Mouse (Mus musculus): ENCODE data around the gene Cldnd1. TPM values are rescaled to one million over a fixed set of nuclear protein-coding genes. Genes with fewer than 3 reads are reported as not detected.

Gene Cldnd1
- polyA plus RNA-seq, 1 experiment from 2014 or later = 137 TPM

DNA sequence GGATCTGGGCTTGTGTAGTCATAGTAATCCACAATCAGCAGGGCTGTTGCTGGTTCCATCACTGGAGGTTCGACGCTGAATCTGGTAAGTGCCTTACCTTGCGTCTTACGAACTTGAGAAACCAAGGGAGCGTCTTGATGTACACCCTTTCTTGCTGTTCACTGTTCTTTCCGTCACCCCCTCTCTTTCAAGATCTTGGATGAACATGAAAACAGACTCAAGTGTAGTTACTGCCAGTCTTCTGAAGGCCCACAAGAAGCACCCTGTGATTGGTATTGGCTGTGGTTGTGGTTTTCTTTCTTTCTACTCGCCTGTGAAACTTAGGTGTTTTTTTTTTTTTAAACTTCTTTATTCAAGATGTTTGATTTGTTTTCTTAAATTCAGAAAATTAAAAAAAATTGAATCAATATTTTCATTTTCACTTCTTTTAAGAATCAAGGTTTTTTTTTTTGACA lies 9.0 kb upstream of the Cldnd1 start, which contains the start of gene Gpr15:
Gene Gpr15 (minus strand): TSS at position 405 of the 455 bp plus-strand sequence.
- ATAC-seq (ENCODE audit: low FRiP score) = no peak
- Histone ChIP-seq H3K9me3 (ENCODE audit: control insufficient read depth, low read length) (no peaks in the 10 kb centered on the region), H3K36me3 (ENCODE audit: control insufficient read depth, insufficient read depth, low read length) (no peaks in the 10 kb centered on the region), H3K9ac (ENCODE audit: low read depth, low read length) (no peak within 1 kb of the TSS), H3K4me1 (replicated peaks; ENCODE audit: control insufficient read depth, insufficient read depth, low read length) (no peaks in the 10 kb centered on the region), H3K27me3 (ENCODE audit: control insufficient read depth, insufficient read depth, low read length) (no peaks in the 10 kb centered on the region), H3K27ac (ENCODE audit: low read depth, low read length) (no peak within 1 kb of the TSS), H3K4me2 (replicated peaks; ENCODE audit: low read depth, low read length) (no peak within 1 kb of the TSS), H3K4me3 (ENCODE audit: low read depth, low read length) (no peak within 1 kb of the TSS)
- 90% methylated on average over 7 of the region's 7 CpGs for WGBS
- DNase-seq (ENCODE audit: low spot score) = no peak

DNA sequence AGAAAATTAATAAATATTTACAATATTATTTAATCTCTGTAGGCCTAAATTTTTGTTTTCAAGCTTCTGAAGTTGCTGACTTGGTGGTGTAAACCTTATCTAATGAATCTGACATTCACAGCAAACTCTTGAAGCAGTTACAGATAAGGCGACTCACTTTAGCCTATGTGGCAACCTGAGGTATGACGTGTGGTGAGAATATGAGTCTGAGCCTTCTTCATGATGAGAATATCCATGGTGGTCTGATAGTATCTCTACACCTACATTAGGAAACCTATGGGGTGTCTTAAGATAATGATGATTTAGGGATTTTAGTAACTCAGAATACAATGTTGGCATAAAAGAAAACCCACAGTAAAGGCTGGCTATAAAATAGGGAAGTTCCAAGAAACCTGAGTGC lies 5.4 kb upstream of the Cldnd1 start:
- Histone ChIP-seq H3K4me2 (replicated peaks; ENCODE audit: low read depth, low read length) (no peak overlapping the region), H3K9ac (ENCODE audit: low read depth, low read length) (no peak overlapping the region), H3K27ac (ENCODE audit: low read depth, low read length) (no peak overlapping the region), H3K27me3 (ENCODE audit: control insufficient read depth, insufficient read depth, low read length) (no peaks in the 10 kb centered on the region), H3K9me3 (ENCODE audit: control insufficient read depth, low read length) (no peaks in the 10 kb centered on the region), H3K36me3 (ENCODE audit: control insufficient read depth, insufficient read depth, low read length) (no peaks in the 10 kb centered on the region), H3K4me1 (replicated peaks; ENCODE audit: control insufficient read depth, insufficient read depth, low read length) (no peaks in the 10 kb centered on the region), H3K4me3 (ENCODE audit: low read depth, low read length) (no peak overlapping the region)
- 88% methylated on average over 2 of the region's 2 CpGs for WGBS
- no peak for ATAC-seq (ENCODE audit: low FRiP score)
- no peak for DNase-seq (ENCODE audit: low spot score)

DNA sequence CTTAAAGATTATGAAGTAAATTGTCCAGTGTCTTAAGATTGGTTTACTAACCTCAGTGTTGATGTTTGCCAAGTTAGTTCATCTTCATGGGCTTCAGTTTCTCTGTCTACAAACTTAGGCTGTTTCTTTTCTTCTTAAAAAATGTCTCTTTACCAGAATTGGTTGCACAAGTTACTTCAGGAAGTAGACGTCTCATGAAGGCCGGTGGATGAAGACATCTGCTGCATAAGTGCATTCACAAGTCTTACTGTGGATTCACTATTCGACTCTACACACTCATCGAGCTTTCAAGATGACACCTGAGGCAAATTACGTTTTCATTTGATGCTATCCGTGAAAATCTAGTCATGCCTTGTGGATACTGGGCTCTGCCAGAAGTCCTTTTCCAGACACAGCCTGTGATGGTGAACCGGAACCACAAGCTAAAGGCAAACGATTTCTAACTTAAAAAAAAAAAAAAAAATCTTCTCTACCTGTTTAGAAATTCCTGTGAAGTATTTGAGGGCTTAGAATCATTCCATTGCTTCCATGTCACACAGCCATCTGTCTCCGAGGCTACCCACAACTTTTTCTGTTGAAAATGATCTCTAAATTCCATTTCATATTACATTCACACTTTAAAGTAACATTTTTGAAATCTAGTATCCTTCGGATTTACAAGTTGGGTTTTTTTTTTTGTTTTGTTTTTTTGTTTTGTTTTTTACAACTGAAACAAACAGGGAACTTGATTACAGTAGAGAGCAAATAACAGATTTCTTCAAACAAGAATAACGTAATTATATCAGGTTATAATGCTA lies 832 bp upstream of the Cldnd1 start:
- H3K9me3 ChIP-seq (ENCODE audit: control insufficient read depth, low read length) = no peaks in the 10 kb centered on the region
- H3K4me2 ChIP-seq (replicated peaks; ENCODE audit: low read depth, low read length) = no peak overlapping the region
- WGBS = 81% methylated on average over 11 of the region's 11 CpGs
- DNase-seq (ENCODE audit: low spot score) = no peak
- H3K27me3 ChIP-seq (ENCODE audit: control insufficient read depth, insufficient read depth, low read length) = no peaks in the 10 kb centered on the region
- H3K4me1 ChIP-seq (replicated peaks; ENCODE audit: control insufficient read depth, insufficient read depth, low read length) = no peaks in the 10 kb centered on the region
- ATAC-seq (ENCODE audit: low FRiP score) = no peak
- no peak overlapping the region for H3K4me3 ChIP-seq (ENCODE audit: low read depth, low read length)
- no peak overlapping the region for H3K9ac ChIP-seq (ENCODE audit: low read depth, low read length)
- no peaks in the 10 kb centered on the region for H3K36me3 ChIP-seq (ENCODE audit: control insufficient read depth, insufficient read depth, low read length)
- no peak overlapping the region for H3K27ac ChIP-seq (ENCODE audit: low read depth, low read length)

DNA sequence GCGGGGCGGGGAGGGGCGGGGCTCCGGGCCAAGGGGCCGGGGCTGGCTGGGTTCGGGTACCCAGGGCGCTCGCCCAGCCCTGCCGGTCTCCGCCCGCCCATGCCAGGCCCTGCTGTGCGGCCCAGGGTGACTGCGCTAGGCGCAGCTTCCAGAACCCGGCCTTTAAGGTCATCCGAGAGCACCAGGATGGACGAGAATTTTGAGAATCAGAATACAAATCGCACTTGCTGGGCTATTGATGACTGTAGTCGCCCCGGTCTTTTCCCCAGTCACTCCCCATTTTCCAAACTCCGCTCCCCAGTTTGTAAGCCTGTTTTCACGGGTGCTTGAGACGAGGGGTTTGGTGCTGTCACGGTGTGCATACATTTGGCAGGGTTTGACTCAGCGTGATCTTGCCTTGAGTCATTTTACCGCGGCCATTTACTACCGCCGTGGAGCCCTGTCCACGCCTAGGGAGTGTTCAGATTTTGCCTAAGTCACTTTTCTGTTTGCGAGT lies 514 bp downstream of the Cldnd1 start:
- Histone ChIP-seq H3K4me2 (replicated peaks; ENCODE audit: low read depth, low read length) (peak overlapping the region; percentile 54), H3K27me3 (ENCODE audit: control insufficient read depth, insufficient read depth, low read length) (no peaks in the 10 kb centered on the region), H3K27ac (ENCODE audit: low read depth, low read length) (peak overlapping the region; percentile 71; the same call in 1 of the 2 replicates), H3K9ac (ENCODE audit: low read depth, low read length) (peak overlapping the region; percentile 73), H3K4me3 (ENCODE audit: low read depth, low read length) (peak overlapping the region; percentile 77), H3K4me1 (replicated peaks; ENCODE audit: control insufficient read depth, insufficient read depth, low read length) (no peaks in the 10 kb centered on the region), H3K9me3 (ENCODE audit: control insufficient read depth, low read length) (no peaks in the 10 kb centered on the region), H3K36me3 (ENCODE audit: control insufficient read depth, insufficient read depth, low read length) (no peaks in the 10 kb centered on the region)
- peak; percentile 95 for ATAC-seq (ENCODE audit: low FRiP score)
- WGBS = under 1% methylated on average over 26 of the region's 31 CpGs
- DNase-seq (ENCODE audit: low spot score) = no peak

DNA sequence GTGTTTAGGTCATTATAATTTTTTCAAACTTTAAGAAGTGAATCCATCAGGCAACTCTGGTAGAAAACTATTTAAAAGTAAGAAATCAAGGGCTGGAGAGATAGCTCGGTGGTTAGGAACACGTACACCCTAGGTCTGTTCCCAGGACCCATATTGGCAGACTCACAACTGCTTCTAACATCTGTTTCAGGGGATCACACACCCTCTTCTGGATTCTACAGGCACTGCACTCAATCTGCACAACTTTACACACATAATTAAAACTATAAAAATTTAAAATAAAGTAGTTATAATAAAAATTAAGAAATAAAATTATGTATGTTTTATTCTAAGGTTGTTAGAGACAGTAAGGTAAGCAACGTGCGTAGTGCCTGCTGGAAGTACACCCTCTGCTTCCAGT lies 10.5 kb downstream of the Cldnd1 start:
- Histone ChIP-seq H3K9me3 (ENCODE audit: control insufficient read depth, low read length) (no peaks in the 10 kb centered on the region), H3K4me2 (replicated peaks; ENCODE audit: low read depth, low read length) (no peak overlapping the region), H3K27ac (ENCODE audit: low read depth, low read length) (no peak overlapping the region), H3K27me3 (ENCODE audit: control insufficient read depth, insufficient read depth, low read length) (no peaks in the 10 kb centered on the region), H3K4me3 (ENCODE audit: low read depth, low read length) (no peak overlapping the region), H3K4me1 (replicated peaks; ENCODE audit: control insufficient read depth, insufficient read depth, low read length) (no peaks in the 10 kb centered on the region), H3K9ac (ENCODE audit: low read depth, low read length) (no peak overlapping the region), H3K36me3 (ENCODE audit: control insufficient read depth, insufficient read depth, low read length) (peaks cover 4% of the 10 kb centered on the region; the same call in 1 of the 2 replicates)
- WGBS = 77% methylated on average over 4 of the region's 4 CpGs
- DNase-seq (ENCODE audit: low spot score) (no peak), ATAC-seq (ENCODE audit: low FRiP score) (no peak)

DNA sequence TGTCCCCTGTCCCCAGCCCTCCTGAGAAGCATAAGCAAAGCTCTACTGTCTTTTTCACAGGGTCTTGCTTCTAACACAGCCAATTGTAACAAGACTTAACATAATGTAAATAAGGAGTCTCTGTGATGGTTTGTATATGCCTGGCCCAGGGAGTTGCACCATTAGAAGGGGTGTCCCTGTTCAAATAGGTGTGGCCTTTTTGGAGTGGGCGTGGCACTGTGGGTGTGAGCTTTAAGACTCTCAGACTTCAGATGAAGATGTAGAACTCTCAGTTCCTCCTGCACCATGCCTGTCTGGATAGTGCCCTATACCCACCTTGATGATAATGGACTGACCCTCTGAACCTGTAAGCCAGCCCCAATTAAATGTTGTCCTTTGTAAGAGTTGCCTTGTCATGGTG lies 11.1 kb downstream of the Cldnd1 start:
- no peak overlapping the region for H3K9ac ChIP-seq (ENCODE audit: low read depth, low read length)
- no peak overlapping the region for H3K27ac ChIP-seq (ENCODE audit: low read depth, low read length)
- no peak for ATAC-seq (ENCODE audit: low FRiP score)
- H3K4me2 ChIP-seq (replicated peaks; ENCODE audit: low read depth, low read length) = no peak overlapping the region
- no peaks in the 10 kb centered on the region for H3K27me3 ChIP-seq (ENCODE audit: control insufficient read depth, insufficient read depth, low read length)
- H3K4me3 ChIP-seq (ENCODE audit: low read depth, low read length) = no peak overlapping the region
- no peaks in the 10 kb centered on the region for H3K9me3 ChIP-seq (ENCODE audit: control insufficient read depth, low read length)
- peaks cover 4% of the 10 kb centered on the region; the same call in 1 of the 2 replicates for H3K36me3 ChIP-seq (ENCODE audit: control insufficient read depth, insufficient read depth, low read length)
- WGBS = 85% methylated on average over 1 of the region's 1 CpGs
- DNase-seq (ENCODE audit: low spot score) = no peak
- H3K4me1 ChIP-seq (replicated peaks; ENCODE audit: control insufficient read depth, insufficient read depth, low read length) = no peaks in the 10 kb centered on the region

DNA sequence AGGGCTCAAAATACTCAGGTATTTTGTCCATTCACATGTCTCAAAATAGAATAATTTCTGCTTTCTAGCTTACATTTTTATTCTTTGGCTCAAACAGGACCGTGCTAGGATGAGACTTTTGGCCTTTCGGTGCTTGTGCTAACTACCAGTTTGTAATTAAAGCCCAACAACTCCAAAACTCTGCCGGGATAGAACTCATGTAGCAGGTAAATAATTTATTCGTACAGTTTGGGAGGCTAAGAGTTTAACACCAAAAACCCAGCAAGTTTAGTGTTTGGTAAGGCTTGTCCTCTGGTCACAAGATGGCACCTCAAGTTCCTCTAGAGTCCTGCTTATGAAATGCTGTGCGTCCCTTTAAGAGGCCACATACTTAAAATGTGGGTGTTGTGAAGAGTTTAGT lies 13.0 kb downstream of the Cldnd1 start:
- H3K4me3 ChIP-seq (ENCODE audit: low read depth, low read length) = no peak overlapping the region
- no peaks in the 10 kb centered on the region for H3K4me1 ChIP-seq (replicated peaks; ENCODE audit: control insufficient read depth, insufficient read depth, low read length)
- H3K27me3 ChIP-seq (ENCODE audit: control insufficient read depth, insufficient read depth, low read length) = no peaks in the 10 kb centered on the region
- no peak overlapping the region for H3K27ac ChIP-seq (ENCODE audit: low read depth, low read length)
- no peak overlapping the region for H3K4me2 ChIP-seq (replicated peaks; ENCODE audit: low read depth, low read length)
- WGBS = 94% methylated on average over 5 of the region's 5 CpGs
- ATAC-seq (ENCODE audit: low FRiP score) (no peak), DNase-seq (ENCODE audit: low spot score) (no peak)
- no peaks in the 10 kb centered on the region for H3K36me3 ChIP-seq (ENCODE audit: control insufficient read depth, insufficient read depth, low read length)
- no peak overlapping the region for H3K9ac ChIP-seq (ENCODE audit: low read depth, low read length)
- no peaks in the 10 kb centered on the region for H3K9me3 ChIP-seq (ENCODE audit: control insufficient read depth, low read length)

DNA sequence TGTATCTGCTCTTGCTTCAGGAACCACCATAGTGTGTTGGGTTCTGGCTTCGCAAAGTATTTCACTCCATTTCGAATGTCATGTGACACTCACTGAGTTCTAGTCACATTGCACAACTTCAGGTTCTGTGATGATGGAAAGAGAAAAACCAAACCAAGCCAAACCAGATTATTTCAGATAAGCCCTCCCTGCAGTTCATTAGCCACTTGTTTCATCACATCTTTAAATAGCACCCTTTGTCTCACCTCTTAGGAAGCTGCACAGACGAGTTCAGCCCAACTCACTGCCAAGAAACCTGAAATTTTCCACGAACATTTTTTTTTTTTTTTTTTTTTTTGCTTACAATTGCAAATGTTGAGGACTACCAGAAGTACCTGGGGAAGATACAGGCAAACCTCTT lies 19.0 kb downstream of the Cldnd1 start:
- H3K27ac ChIP-seq (ENCODE audit: low read depth, low read length) = no peak overlapping the region
- no peak overlapping the region for H3K4me3 ChIP-seq (ENCODE audit: low read depth, low read length)
- no peak for ATAC-seq (ENCODE audit: low FRiP score)
- DNase-seq (ENCODE audit: low spot score) = no peak
- no peaks in the 10 kb centered on the region for H3K4me1 ChIP-seq (replicated peaks; ENCODE audit: control insufficient read depth, insufficient read depth, low read length)
- WGBS = 75% methylated on average over 4 of the region's 4 CpGs
- no peaks in the 10 kb centered on the region for H3K9me3 ChIP-seq (ENCODE audit: control insufficient read depth, low read length)
- no peak overlapping the region for H3K4me2 ChIP-seq (replicated peaks; ENCODE audit: low read depth, low read length)
- H3K27me3 ChIP-seq (ENCODE audit: control insufficient read depth, insufficient read depth, low read length) = no peaks in the 10 kb centered on the region
- H3K36me3 ChIP-seq (ENCODE audit: control insufficient read depth, insufficient read depth, low read length) = no peaks in the 10 kb centered on the region
- no peak overlapping the region for H3K9ac ChIP-seq (ENCODE audit: low read depth, low read length)

DNA sequence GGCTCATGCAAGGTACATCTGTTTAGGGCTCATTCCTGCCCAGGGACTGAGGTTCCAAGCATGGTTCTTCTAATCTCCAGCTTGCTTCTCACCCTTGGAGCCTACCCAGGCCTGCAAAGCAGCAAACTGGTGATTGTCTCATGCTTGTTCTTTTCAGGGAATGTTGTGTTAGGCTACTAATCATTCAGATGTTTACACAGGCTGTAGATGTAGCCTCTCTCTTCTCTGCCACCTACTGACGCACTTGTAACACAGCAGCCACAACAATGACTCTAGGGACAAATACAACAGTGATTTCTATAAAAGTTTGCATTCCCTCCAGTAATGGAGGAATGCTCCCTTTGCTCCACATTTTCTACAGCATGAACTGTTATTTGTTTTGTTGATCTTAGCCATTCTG lies 23.6 kb downstream of the Cldnd1 start:
- H3K27me3 ChIP-seq (ENCODE audit: control insufficient read depth, insufficient read depth, low read length) = no peaks in the 10 kb centered on the region
- no peak overlapping the region for H3K4me3 ChIP-seq (ENCODE audit: low read depth, low read length)
- no peak overlapping the region for H3K4me2 ChIP-seq (replicated peaks; ENCODE audit: low read depth, low read length)
- no peak overlapping the region for H3K9ac ChIP-seq (ENCODE audit: low read depth, low read length)
- no peaks in the 10 kb centered on the region for H3K4me1 ChIP-seq (replicated peaks; ENCODE audit: control insufficient read depth, insufficient read depth, low read length)
- H3K27ac ChIP-seq (ENCODE audit: low read depth, low read length) = no peak overlapping the region
- no peaks in the 10 kb centered on the region for H3K36me3 ChIP-seq (ENCODE audit: control insufficient read depth, insufficient read depth, low read length)
- WGBS = 22% methylated on average over 1 of the region's 1 CpGs
- ATAC-seq (ENCODE audit: low FRiP score) (no peak), DNase-seq (ENCODE audit: low spot score) (no peak)
- H3K9me3 ChIP-seq (ENCODE audit: control insufficient read depth, low read length) = no peaks in the 10 kb centered on the region
